Mouse (Mus musculus) left cerebral cortex, adult 11 months (tissue): ENCODE results near the gene 0610010K14Rik.

Source experiments
- DNase-seq: peaks from one replicate; pipeline ENCODE4 v3.0.0; 2022; ENCODE audit warnings: low spot score

The 0610010K14Rik gene

DNA sequence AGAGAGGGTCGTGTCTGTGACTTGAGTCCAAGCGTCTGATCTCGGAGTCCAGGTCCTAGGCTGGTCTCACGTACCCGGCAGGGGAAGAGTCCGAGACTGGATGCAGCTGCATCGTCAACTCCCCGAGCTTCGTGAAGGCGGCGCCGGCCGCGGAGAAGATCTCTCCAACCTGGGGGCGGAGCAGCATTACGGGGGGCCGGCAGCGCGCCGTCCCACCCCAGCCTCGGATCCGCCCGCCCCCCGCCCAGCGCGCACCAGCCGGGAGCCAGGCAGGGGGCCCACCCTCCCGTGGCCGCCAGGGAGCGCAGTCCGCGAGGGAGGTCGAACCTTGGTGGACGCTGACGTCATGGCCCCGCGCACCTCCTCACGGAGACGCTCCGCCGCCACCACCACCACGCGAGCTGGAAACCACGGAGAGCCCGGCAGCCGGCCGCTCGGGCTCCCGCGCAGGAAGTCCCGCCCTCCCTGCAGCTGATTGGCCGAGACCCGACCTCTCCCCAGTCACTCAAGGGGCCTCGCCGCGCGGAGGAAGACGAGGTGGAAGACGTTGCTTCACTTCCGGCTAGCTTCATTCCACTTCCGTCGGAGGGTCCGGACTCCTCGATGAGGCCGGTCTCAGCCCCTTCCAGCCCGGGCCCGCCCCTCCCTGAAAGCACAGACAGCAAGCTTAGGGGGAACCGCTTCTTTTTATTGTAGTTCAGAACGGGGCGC lies at the start of gene 0610010K14Rik:
0610010K14Rik (minus strand) TSS at position 458 of the 711 bp plus-strand sequence.
- DNase-seq, result peak; percentile 92

DNA sequence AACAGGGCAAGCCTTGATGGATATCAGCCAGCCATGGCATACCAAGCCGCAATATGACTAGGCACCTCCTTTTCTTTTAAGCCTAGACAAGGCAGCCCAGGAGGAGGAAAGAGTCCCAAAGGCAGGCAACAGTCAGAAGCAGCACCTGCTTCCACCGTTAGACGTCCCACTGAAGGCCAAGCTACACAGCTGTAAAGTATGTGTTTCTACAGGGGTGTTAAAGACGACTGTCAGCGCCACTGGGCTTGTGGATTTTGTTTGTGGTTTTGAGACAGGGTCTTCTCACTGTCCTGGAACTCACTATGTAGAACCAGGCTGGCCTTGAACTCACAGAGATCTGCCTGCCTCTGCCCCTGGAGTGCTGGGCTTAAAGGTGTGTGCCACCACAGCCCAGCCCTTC lies 48.0 kb upstream of the 0610010K14Rik start:
- DNase-seq, result no peak

DNA sequence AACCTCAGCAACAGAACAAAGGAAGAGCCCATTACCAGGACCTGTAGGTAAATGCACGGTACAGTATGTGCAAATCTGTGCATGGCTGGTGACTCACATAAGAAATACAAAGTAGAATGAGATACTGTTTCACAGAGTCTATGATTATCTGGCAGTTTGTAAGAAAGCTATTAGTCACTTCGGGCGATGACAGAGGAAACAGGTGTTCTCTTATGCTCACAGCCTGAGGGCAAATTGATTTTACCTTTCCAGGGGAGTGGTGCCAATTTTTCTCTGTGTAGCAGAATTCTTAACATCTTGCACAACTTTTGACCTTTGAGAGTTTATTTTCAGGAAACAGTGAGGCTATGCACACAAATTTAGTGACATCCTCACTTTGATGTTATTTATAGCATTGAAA lies 47.0 kb upstream of the 0610010K14Rik start:
- DNase-seq, result no peak

DNA sequence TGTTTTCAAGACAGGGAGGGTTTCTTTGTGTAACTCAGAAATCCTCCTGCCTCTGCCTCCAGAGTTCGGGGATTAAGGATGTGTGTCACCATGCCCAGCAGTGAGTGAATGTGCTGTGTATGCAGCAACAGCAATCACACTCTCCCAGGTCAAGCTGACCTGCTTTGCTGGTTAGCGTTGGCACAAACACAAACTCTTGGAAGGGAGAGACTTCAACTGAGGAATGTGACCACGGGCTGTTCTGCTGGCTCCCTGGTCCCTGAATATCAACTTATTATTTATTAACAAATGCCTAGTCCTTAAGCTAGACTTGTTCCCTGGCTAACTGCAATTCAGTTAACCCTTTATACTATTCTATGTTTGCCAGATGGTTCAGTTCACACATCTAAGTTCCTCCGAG lies 46.0 kb upstream of the 0610010K14Rik start:
- DNase-seq, result no peak

DNA sequence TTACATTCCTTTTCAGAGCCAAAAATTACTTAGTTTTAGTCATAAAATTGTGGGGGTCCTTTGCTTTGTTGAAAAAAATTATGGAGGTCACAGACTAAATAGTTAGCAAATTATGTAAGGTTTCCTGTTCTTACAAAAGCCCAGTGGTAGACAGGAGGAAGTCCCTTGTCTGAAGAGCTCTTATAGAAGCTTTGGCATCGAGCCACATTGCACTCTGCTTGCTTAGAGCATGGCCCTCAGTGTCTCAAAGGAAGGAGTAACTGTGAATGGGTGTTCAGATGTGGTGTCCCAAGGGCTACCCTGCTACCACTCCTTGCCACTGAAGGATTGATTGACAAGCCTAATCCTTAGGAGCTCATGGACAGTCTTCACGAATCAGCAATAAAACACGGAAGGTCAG lies 42.7 kb upstream of the 0610010K14Rik start:
- no peak for DNase-seq

- no peak for DNase-seq
These were observed 41.2 kb upstream of the 0610010K14Rik start for GRCm38 (mm10) chr11:70278961-70279360.

DNA sequence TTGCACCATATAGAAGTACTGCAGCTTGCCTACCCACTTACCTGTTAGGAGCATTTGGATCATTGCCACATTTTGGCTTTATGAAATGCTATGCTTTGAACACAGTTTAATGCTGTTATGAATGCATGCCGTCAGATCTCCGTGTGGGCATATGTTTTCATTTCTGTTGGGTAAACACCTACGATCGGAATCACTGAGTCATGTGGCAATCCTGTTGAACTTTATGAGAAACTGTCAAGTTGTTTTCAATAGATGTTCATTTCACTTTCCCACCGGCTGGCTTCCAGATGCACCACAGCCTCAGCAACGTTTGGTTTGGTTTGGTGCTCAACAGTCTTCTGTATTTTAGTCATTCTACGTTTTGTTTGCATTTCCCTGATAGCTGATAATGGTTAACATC lies 33.9 kb upstream of the 0610010K14Rik start:
- DNase-seq, result no peak

GRCm38 (mm10) chr11:70266405-70266804 lies 28.7 kb upstream of the 0610010K14Rik start:
- no peak for DNase-seq

DNA sequence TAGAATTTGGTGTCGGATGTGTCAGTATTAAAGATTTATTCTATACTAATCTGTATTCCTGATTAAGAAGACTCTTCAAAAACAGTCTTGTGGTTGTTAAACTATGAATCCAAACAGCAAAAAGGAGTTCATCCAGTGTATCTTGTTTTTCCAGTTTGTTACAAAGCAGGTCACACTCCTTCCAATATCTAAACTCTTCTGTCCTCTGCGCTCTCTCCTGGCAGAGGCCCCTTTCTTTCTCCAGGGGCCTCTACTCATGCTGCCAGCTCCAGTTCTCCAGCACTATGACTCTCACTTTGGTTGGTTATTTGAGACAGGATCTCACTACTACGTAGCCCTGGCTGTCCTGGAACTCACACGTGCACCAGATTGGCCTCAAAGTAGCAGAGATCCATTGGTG lies 28.1 kb upstream of the 0610010K14Rik start:
- no peak for DNase-seq

- DNase-seq, result no peak
These were observed 27.5 kb upstream of the 0610010K14Rik start for GRCm38 (mm10) chr11:70265252-70265651.

- DNase-seq, result no peak
These were observed 21.3 kb upstream of the 0610010K14Rik start for GRCm38 (mm10) chr11:70259035-70259434.

GRCm38 (mm10) chr11:70254931-70255531 lies 17.3 kb upstream of the 0610010K14Rik start, which contains the start of gene Alox12:
Alox12 (minus strand) TSS chr11:70255353.
- DNase-seq, result no peak

GRCm38 (mm10) chr11:70254337-70254736 lies 16.6 kb upstream of the 0610010K14Rik start:
- no peak for DNase-seq

- DNase-seq, result no peak
These were observed 14.1 kb upstream of the 0610010K14Rik start for GRCm38 (mm10) chr11:70251853-70252252.

- DNase-seq, result no peak
These were observed 12.4 kb upstream of the 0610010K14Rik start for GRCm38 (mm10) chr11:70250150-70250549.

- no peak for DNase-seq
These were observed 9.6 kb upstream of the 0610010K14Rik start for GRCm38 (mm10) chr11:70247136-70247845.

- DNase-seq, result no peak
These were observed 4.9 kb upstream of the 0610010K14Rik start for GRCm38 (mm10) chr11:70242591-70242990.

GRCm38 (mm10) chr11:70239541-70240279 lies 2.0 kb upstream of the 0610010K14Rik start, which contains the start of the genes Gm21988 and Rnasek:
Gm21988 (minus strand) TSS chr11:70239830.
Rnasek (minus strand) TSS chr11:70239842.
- peak; percentile 82 for DNase-seq

DNA sequence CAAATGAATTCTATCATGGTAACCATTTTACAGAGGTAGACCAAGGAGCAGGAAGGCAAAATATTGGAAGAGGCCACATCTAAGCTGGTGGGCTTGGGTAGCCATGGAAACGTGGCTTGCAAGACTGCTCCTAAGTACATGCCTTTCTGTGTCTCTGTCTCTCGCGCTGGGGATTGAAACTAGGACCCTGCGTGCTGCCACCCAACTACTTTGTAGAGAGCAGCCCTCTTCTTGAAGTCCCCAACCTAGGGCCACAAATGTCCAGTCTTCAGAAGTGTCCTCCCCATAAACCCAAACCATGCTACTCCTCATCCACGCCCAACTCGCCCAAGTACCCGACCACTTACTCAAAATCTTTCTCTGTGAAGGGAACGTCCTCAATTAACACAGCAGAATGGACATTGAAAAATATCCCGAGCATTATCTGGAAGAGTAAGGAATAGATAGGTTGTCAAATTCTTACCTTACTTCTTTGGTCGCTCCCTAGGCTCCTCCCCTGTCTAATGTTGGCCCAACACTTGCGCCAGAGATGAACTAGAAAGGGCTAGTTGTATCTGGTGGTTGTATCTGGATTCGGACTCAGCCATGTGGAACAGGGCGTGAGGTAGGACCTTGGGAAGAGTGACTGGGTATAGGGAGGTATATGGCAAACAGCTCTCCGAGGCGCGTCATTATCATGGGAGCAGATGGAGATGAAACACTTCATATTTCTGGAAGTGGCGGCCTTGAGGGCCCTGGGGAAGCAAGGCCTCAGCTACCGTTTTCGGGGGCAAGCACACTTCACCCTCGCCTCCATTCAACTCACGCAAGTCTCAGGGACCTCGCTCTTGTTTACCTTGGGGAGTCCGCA lies 1.1 kb upstream of the 0610010K14Rik start:
- DNase-seq, result no peak

GRCm38 (mm10) chr11:70236717-70237116 lies 997 bp downstream of the 0610010K14Rik start:
- DNase-seq, result peak; percentile 2

DNA sequence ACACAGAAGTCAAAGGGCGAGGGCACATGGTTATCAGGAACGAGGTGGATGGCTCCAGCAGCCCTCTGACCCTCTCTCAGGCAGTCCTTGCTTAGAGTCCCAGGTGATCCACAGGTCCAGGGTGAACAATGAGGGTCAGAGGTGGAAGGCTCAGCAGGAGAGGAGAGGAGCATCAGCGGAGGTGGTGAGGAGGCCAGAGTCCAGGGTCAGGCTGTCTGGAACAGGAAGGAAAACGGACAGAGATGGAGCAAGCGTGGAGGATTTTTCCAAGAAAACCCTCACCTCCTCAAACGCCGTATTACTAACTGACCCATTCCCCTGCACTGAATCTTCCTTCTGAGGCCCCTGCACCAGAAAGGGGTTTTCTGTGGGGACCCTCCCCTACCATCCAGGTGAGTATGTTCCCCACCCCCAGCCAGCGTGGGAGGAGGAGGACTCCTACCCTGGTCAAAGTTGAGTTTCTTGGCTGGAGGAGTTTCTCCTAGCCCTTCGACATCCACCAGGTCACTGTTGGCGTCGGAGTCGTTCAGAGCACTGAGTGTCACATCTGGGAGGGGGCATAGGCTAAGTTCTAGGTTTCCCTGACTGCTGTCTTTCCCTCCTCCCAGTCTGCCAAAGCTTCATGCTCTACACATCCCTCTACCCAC lies 2.3 kb downstream of the 0610010K14Rik start:
- no peak for DNase-seq
